Mouse (Mus musculus): ENCODE results near the gene Gm20431. TPM values are rescaled to one million over a fixed set of nuclear protein-coding genes. Genes with fewer than 3 reads are reported as not detected.

Gm20431 gene
- polyA plus RNA-seq, 1 experiment from 2014 or later: 15.1 TPM

DNA sequence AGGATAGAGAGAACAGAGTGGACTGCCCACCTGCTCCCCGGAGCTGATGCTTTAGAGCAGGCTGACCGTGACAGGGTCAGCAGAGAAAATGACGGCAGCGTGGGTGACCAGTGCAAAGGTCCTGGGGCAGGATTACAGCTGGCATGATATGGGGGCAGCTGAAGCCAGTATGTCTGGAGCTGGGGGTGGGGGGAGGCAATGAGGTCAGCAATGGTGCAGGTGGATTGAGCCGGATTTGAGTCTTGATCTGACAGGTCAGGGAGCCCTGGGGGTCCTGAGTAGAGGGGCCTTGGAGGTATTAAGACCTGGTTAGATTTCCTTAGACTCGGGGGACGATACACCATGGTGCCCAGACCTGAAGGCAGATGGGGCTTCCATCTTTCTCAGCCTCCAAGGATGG, 85.7 kb downstream of the Gm20431 start:
- ATAC-seq (replicated peaks; ENCODE audit: low FRiP score) (no peak), DNase-seq (ENCODE audit: low spot score) (no peak)
- H3K27ac ChIP-seq (ENCODE audit: low read depth, low read length): no peak overlapping the region
- no peaks in the 10 kb centered on the region for H3K27me3 ChIP-seq (ENCODE audit: control insufficient read depth, insufficient read depth, low read length)
- H3K9me3 ChIP-seq (ENCODE audit: control insufficient read depth, low read length): no peaks in the 10 kb centered on the region
- no peaks in the 10 kb centered on the region for H3K4me1 ChIP-seq (replicated peaks; ENCODE audit: control insufficient read depth, insufficient read depth, low read length)
- no peak overlapping the region for H3K4me2 ChIP-seq (ENCODE audit: low read depth, low read length, severe bottlenecking)
- 85% methylated on average over 7 of the region's 7 CpGs for WGBS
- no peak overlapping the region for H3K9ac ChIP-seq (ENCODE audit: low read length)
- H3K36me3 ChIP-seq (ENCODE audit: control insufficient read depth, insufficient read depth, low read length): no peaks in the 10 kb centered on the region
- no peak overlapping the region for H3K4me3 ChIP-seq (ENCODE audit: low read depth, low read length)

GRCm38 (mm10) chr2:167574814-167575213, 86.5 kb downstream of the Gm20431 start:
- WGBS: 70% methylated on average over 9 of the region's 9 CpGs
- no peak overlapping the region for H3K4me3 ChIP-seq (ENCODE audit: low read depth, low read length)
- H3K36me3 ChIP-seq (ENCODE audit: control insufficient read depth, insufficient read depth, low read length): no peaks in the 10 kb centered on the region
- H3K27ac ChIP-seq (ENCODE audit: low read depth, low read length): no peak overlapping the region
- ATAC-seq (replicated peaks; ENCODE audit: low FRiP score) (no peak), DNase-seq (ENCODE audit: low spot score) (no peak)
- H3K9me3 ChIP-seq (ENCODE audit: control insufficient read depth, low read length): no peaks in the 10 kb centered on the region
- H3K4me2 ChIP-seq (ENCODE audit: low read depth, low read length, severe bottlenecking): no peak overlapping the region
- no peaks in the 10 kb centered on the region for H3K27me3 ChIP-seq (ENCODE audit: control insufficient read depth, insufficient read depth, low read length)
- no peak overlapping the region for H3K9ac ChIP-seq (ENCODE audit: low read length)
- no peaks in the 10 kb centered on the region for H3K4me1 ChIP-seq (replicated peaks; ENCODE audit: control insufficient read depth, insufficient read depth, low read length)

DNA sequence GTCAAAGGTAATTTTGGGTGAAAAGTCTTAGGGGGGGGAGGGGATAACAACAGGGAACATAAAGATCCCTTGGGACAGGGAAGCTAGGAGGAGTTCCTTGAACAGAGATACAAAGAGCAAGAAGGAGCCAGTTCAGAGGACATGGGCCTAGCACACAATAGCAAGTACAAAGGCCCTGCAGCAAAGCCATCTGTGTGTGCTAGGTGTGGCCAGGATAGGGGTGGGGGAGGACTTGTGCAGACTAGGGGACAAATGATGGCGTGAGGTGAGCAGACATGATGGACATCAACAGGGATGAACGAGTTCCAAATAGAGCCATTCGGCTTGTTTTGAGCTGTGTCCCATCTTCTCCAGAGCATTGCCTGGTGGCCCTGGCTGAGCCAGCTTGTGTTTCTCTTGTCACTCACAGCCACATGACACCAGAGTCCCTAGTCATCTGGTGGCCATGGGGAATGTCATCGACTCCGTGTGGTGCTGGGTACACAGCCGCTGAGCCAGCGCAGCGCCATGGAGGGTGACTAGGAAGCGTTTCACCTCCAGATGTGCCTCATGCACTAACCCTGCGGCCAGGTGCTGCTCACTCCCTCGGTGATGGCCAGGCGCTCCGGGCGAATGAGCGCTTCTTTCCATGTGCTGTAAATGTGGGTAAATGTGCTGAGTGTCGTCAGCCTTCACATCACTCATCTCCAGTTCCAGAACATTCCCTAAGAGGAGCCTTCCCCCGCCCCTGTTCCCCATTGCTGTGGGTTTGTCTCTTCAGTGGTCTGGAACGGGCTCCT, 89.7 kb downstream of the Gm20431 start:
- no peak for ATAC-seq (replicated peaks; ENCODE audit: low FRiP score)
- Histone ChIP-seq H3K9ac (ENCODE audit: low read length) (no peak overlapping the region), H3K36me3 (ENCODE audit: control insufficient read depth, insufficient read depth, low read length) (no peaks in the 10 kb centered on the region), H3K4me1 (replicated peaks; ENCODE audit: control insufficient read depth, insufficient read depth, low read length) (no peaks in the 10 kb centered on the region), H3K27ac (ENCODE audit: low read depth, low read length) (no peak overlapping the region), H3K9me3 (ENCODE audit: control insufficient read depth, low read length) (no peaks in the 10 kb centered on the region), H3K27me3 (ENCODE audit: control insufficient read depth, insufficient read depth, low read length) (no peaks in the 10 kb centered on the region), H3K4me3 (ENCODE audit: low read depth, low read length) (no peak overlapping the region), H3K4me2 (ENCODE audit: low read depth, low read length, severe bottlenecking) (no peak overlapping the region)
- WGBS: 90% methylated on average over 18 of the region's 18 CpGs
- DNase-seq (ENCODE audit: low spot score): no peak

DNA sequence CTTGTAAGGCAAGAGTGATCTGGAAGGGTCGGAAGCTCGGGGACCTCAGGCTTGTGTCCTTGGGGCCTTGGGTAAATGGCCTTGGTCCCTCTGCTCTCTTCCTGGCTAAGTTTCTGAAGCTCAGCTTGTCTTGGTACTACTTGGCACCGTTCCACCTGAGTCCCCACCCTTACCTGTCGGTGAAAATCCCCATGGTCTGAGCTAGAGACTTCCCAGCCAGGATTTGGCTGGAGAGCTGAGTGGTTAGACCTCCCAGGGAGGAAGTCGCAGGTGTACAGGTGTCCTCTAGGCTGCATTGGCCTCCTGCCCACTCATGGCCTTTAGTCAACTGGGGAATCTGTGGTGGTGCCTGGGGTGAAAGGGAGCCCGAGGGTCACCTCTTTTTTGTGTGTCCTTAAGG, 90.5 kb downstream of the Gm20431 start:
- no peak overlapping the region for H3K27ac ChIP-seq (ENCODE audit: low read depth, low read length)
- 95% methylated on average over 6 of the region's 6 CpGs for whole genome bisulfite sequencing

GRCm38 (mm10) chr2:167569934-167570651, 91.2 kb downstream of the Gm20431 start:
- Histone ChIP-seq H3K36me3 (ENCODE audit: control insufficient read depth, insufficient read depth, low read length) (no peaks in the 10 kb centered on the region), H3K9me3 (ENCODE audit: control insufficient read depth, low read length) (no peaks in the 10 kb centered on the region), H3K4me1 (replicated peaks; ENCODE audit: control insufficient read depth, insufficient read depth, low read length) (0 out of 2 replicates have a peak, but pooled peaks cover 2% of the 10 kb centered on the region), H3K4me3 (ENCODE audit: low read depth, low read length) (no peak overlapping the region), H3K4me2 (ENCODE audit: low read depth, low read length, severe bottlenecking) (no peak overlapping the region), H3K9ac (ENCODE audit: low read length) (no peak overlapping the region), H3K27me3 (ENCODE audit: control insufficient read depth, insufficient read depth, low read length) (no peaks in the 10 kb centered on the region), H3K27ac (ENCODE audit: low read depth, low read length) (no peak overlapping the region)
- WGBS: 76% methylated on average over 13 of the region's 13 CpGs
- no peak for DNase-seq (ENCODE audit: low spot score)
- no peak for ATAC-seq (replicated peaks; ENCODE audit: low FRiP score)

More for the DNA sequence above, 90.5 kb downstream of the Gm20431 start:
- Histone ChIP-seq H3K27me3 (ENCODE audit: control insufficient read depth, insufficient read depth, low read length) (no peaks in the 10 kb centered on the region), H3K36me3 (ENCODE audit: control insufficient read depth, insufficient read depth, low read length) (no peaks in the 10 kb centered on the region), H3K9me3 (ENCODE audit: control insufficient read depth, low read length) (no peaks in the 10 kb centered on the region), H3K4me2 (ENCODE audit: low read depth, low read length, severe bottlenecking) (no peak overlapping the region), H3K4me1 (replicated peaks; ENCODE audit: control insufficient read depth, insufficient read depth, low read length) (no peaks in the 10 kb centered on the region), H3K4me3 (ENCODE audit: low read depth, low read length) (no peak overlapping the region), H3K9ac (ENCODE audit: low read length) (no peak overlapping the region)
- DNase-seq (ENCODE audit: low spot score) (no peak), ATAC-seq (replicated peaks; ENCODE audit: low FRiP score) (no peak)

GRCm38 (mm10) chr2:167568112-167568511, 93.2 kb downstream of the Gm20431 start:
- ATAC-seq (replicated peaks; ENCODE audit: low FRiP score) (no peak), DNase-seq (ENCODE audit: low spot score) (no peak)
- 93% methylated on average over 9 of the region's 9 CpGs for WGBS
- H3K4me2 ChIP-seq (ENCODE audit: low read depth, low read length, severe bottlenecking): no peak overlapping the region
- H3K9ac ChIP-seq (ENCODE audit: low read length): no peak overlapping the region
- H3K4me1 ChIP-seq (replicated peaks; ENCODE audit: control insufficient read depth, insufficient read depth, low read length): 0 out of 2 replicates have a peak, but pooled peaks cover 2% of the 10 kb centered on the region
- no peaks in the 10 kb centered on the region for H3K9me3 ChIP-seq (ENCODE audit: control insufficient read depth, low read length)
- no peaks in the 10 kb centered on the region for H3K36me3 ChIP-seq (ENCODE audit: control insufficient read depth, insufficient read depth, low read length)
- no peak overlapping the region for H3K27ac ChIP-seq (ENCODE audit: low read depth, low read length)
- no peak overlapping the region for H3K4me3 ChIP-seq (ENCODE audit: low read depth, low read length)
- H3K27me3 ChIP-seq (ENCODE audit: control insufficient read depth, insufficient read depth, low read length): no peaks in the 10 kb centered on the region

GRCm38 (mm10) chr2:167565682-167566081, 95.6 kb downstream of the Gm20431 start:
- DNase-seq (ENCODE audit: low spot score) (peak; percentile 68), ATAC-seq (replicated peaks; ENCODE audit: low FRiP score) (no peak)
- Histone ChIP-seq H3K4me2 (ENCODE audit: low read depth, low read length, severe bottlenecking) (no peak overlapping the region), H3K9ac (ENCODE audit: low read length) (no peak overlapping the region; the same call in 1 of the 2 replicates), H3K9me3 (ENCODE audit: control insufficient read depth, low read length) (no peaks in the 10 kb centered on the region), H3K4me1 (replicated peaks; ENCODE audit: control insufficient read depth, insufficient read depth, low read length) (0 out of 2 replicates have a peak, but pooled peaks cover 5% of the 10 kb centered on the region), H3K36me3 (ENCODE audit: control insufficient read depth, insufficient read depth, low read length) (no peaks in the 10 kb centered on the region), H3K27me3 (ENCODE audit: control insufficient read depth, insufficient read depth, low read length) (0 out of 2 replicates have a peak, but pooled peaks cover 1% of the 10 kb centered on the region), H3K4me3 (ENCODE audit: low read depth, low read length) (no peak overlapping the region), H3K27ac (ENCODE audit: low read depth, low read length) (no peak overlapping the region)
- 25% methylated on average over 19 of the region's 19 CpGs for WGBS

DNA sequence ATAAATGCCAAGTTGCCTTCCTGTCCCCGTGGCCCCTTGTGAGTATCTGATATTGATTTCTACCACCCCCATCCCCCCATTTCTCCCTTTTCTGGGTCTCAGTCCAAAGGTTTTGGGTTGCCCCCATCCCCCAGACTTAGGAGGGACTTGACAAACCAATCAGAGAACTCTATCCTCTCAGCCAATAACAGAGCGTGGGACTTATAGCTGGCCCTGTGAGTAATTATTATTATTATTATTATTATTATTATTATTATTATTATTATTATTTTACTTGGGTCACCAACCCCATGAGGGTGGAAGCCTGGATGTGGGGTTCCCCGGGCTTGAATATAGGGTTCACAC, 96.0 kb downstream of the Gm20431 start:
- Histone ChIP-seq H3K36me3 (ENCODE audit: control insufficient read depth, insufficient read depth, low read length) (no peaks in the 10 kb centered on the region), H3K9me3 (ENCODE audit: control insufficient read depth, low read length) (no peaks in the 10 kb centered on the region), H3K4me1 (replicated peaks; ENCODE audit: control insufficient read depth, insufficient read depth, low read length) (0 out of 2 replicates have a peak, but pooled peaks cover 5% of the 10 kb centered on the region), H3K27me3 (ENCODE audit: control insufficient read depth, insufficient read depth, low read length) (0 out of 2 replicates have a peak, but pooled peaks cover 2% of the 10 kb centered on the region), H3K9ac (ENCODE audit: low read length) (no peak overlapping the region), H3K4me3 (ENCODE audit: low read depth, low read length) (no peak overlapping the region), H3K4me2 (ENCODE audit: low read depth, low read length, severe bottlenecking) (no peak overlapping the region), H3K27ac (ENCODE audit: low read depth, low read length) (no peak overlapping the region)
- no peak for ATAC-seq (replicated peaks; ENCODE audit: low FRiP score)
- WGBS: 69% methylated on average over 3 of the region's 3 CpGs
- no peak for DNase-seq (ENCODE audit: low spot score)

Measured in forebrain, embryonic 11.5 days (tissue).